Mouse (Mus musculus): Measurements from ENCODE around the gene Letmd1. TPM values are rescaled to one million over a fixed set of nuclear protein-coding genes. Genes with fewer than 3 reads are reported as not detected.
"Not testable (repeated sequence)": the region's sequence is repeated elsewhere in the genome, so short reads cannot be mapped to it uniquely, and the experiment has no call there.

The Letmd1 gene
- 24.8 and 47.3 TPM in 2 replicates for polyA plus RNA-seq (2012)

DNA sequence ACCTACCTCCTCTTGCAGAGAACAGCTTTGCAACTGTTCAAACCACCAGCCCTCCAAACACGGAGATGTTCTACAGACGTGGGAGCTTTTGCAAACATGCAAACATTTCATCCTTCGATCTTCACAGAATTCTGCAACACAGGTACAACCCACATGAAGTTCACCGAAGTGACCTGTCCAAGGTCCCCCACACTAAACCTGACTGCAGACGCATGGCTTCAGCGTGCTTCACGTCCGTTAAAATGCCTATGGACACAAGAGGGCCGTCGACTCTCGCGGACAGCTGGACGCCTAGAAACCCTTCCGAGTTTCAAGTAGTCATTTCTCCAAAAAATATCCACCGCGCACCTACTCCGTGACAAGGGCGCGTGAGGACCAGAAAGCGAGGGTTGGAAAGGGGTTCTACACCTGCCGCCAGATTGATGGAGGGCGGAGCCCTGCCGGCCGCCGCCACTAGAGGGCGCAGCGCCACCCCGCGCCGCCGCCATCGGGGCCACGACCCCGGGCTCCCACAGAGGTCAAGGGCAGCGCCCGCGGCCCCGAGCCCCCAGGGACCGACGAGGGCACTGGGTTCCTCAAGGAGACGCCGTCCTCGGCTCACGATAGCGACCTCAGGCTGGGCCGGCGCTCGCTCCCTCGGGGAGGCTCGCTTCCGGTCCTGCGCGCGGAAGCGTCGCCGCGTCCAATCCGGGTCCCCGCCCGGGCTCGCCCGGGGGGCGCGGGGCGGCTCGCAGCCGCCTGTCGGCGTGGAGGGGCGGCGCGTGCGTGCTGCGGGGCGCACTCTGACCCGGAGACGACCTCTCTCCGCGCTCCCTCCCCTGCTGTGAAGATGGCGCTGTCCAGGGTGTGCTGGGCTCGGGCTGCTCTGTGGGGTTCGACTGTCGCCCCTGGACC, at the start of gene Letmd1:
Gene Letmd1 (plus strand): TSS at position 729 of the 894 bp plus-strand sequence.
- no peak for TF ChIP-seq GATA1 (IDR thresholded peaks at IDR 0.05; ENCODE audit: low read length)

DNA sequence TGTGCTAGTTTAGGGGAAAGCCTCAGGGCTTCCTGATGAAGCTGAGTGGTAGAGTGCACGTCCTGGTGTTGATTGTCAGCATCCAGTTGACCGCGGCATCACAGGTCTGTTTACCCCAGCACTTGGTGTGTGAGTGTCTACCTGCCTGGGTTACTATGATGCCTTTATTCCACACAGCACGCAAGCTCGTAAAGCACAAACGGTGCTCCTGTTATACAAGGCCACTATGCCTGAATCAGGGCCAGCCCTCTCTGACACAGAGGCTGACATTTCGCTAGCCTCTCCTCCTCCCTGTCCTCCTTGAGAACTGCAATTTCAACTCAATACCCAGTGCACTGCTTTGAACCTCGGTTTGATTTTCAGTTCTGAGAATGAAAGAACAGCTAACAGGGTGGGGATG, 49.5 kb upstream of the Letmd1 start:
- no peak for TF ChIP-seq GATA1 (IDR thresholded peaks at IDR 0.05; ENCODE audit: low read length)

DNA sequence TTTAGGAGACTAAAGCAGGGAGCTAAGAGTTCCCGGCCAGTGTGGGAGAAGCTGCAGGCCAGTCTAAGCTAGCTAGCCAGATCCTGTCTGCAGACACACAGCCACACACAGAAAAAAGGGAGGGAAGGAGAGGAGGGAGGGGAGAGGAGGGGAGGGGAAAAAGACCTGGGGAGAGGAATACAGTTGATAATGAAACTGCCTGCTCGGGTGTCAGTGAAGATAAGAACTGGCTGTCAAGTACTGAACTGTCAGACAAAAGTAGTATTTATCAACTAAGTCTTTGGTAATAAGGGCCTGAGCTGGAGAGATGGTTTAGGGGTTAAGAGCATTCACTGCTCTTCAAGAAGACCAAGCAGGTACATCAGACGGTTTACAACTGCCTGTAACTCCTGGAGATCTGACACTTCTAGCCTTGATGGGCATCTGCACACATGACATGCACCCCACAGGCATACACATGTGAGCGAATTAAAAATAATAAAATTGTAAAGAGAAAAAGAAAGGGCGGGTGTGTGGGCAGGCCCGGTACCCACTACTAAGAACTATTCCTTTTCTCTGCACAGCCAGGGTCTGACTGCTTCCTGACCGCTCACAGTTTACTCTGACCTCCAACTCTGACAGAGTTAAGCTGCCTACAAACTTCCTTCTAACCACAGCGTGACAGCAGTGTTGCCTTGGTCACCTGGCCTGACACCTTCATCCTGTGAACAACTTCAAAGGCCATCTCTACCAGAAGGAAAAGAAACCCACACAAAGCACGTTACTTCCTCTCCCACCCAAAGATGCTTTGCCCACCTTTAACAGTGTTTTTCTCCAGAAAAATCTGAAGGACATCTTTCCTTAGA, 48.7 kb upstream of the Letmd1 start:
- TF ChIP-seq GATA1 (IDR thresholded peaks at IDR 0.05; ENCODE audit: low read length) = peak; percentile 84

- TF ChIP-seq GATA1 (IDR thresholded peaks at IDR 0.05; ENCODE audit: low read length) = no peak
These were observed 47.6 kb upstream of the Letmd1 start for GRCm38 (mm10) chr15:100421059-100421757.

- TF ChIP-seq GATA1 (IDR thresholded peaks at IDR 0.05; ENCODE audit: low read length) = not testable (repeated sequence)
These were observed 47.0 kb upstream of the Letmd1 start, which contains the start of gene Gm5475 for GRCm38 (mm10) chr15:100421758-100422197. Gene Gm5475, plus strand, starts transcription at chr15:100422147.

GRCm38 (mm10) chr15:100422476-100422875, 46.3 kb upstream of the Letmd1 start:
- TF ChIP-seq GATA1 (IDR thresholded peaks at IDR 0.05; ENCODE audit: low read length) = no peak

GRCm38 (mm10) chr15:100422899-100423860, 45.6 kb upstream of the Letmd1 start:
- no peak for TF ChIP-seq GATA1 (IDR thresholded peaks at IDR 0.05; ENCODE audit: low read length)

DNA sequence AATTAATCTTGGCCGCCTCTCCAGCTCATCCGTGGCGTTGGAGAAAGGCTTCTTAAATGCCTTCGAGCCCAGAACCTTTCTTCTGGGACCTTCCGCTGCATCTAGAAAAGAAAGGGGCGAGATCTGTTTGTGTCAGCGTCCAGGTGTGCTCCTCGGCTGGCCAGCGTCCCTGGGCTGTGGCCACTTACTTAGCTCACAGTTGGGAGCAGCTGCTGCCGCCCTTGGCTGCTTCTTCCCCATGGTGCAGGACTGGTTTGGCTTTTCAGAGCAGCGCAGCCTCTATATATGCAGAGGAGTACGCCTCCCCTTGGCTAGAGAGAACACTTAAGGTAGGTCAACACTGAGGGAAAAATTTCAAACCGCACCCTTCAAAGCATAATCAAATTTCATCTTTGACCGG, 44.9 kb upstream of the Letmd1 start:
- TF ChIP-seq GATA1 (IDR thresholded peaks at IDR 0.05; ENCODE audit: low read length) = no peak

DNA sequence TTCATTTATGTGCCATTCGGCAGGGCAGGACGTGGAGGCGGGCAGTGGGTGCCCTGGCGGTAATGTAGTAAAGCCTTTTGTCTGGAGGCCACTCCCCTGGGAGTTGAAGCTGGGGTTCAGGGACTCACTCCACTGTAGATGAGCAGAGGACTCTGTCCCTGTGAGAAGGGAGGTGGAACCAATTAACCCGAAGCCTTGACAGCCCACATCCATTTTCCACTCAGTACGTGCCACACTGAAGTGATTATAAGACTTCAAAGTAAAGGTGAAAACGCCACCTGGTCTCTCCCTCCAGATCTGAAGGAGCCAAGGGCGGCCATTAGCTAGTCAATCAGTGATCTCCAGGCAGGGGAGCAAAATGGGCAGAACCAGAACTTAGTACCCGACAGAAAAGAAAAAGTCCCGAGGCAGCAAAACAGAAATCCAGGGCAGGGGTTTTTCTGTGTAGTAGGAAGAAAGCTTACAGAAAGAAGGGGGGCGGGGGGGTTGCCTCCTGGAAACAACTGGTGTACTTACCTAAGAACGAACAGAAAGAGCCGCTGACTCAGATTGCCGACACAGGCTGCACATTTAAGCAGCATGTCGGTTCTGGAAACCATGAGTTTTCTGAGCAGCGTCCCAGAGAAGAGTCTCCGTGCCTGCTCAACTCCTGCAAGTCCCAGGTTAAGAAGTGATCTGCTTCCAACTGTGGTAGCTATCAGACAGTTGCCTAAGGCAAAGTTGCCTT, 44.3 kb upstream of the Letmd1 start, which contains the start of gene Slc11a2:
Gene Slc11a2 (minus strand): TSS at position 677 of the 727 bp plus-strand sequence.
- no peak for TF ChIP-seq GATA1 (IDR thresholded peaks at IDR 0.05; ENCODE audit: low read length)

GRCm38 (mm10) chr15:100428296-100428905, 40.4 kb upstream of the Letmd1 start:
- TF ChIP-seq GATA1 (IDR thresholded peaks at IDR 0.05; ENCODE audit: low read length) = no peak

DNA sequence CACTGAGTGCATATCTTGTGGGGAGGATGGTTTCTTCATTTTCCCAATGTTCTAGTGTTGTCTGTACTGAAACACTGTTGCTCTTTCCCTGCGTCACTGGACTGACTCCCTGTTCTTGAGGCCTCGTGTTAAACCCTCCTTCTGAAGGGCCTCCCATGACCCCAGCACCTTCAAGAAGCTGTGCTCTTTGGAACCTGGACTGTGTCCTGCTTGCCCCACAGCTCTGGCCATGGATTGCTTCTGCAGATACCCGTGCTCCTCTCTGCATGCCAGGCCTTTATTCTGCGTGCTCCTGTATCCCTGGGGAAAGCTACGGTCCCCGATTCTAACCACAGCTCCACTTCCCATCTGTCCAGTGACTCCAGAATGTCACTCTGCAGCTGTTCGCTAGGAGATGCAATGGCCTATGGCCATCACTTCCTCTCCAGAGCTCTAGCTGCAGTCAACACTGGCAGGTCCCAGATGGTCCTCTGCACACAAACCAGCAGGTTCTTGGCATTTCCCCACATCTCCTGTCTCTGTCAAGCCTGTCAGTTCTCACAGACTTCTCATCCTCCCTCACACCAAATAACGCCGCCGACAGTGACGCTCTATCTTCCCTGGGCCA, 38.8 kb upstream of the Letmd1 start:
- TF ChIP-seq GATA1 (IDR thresholded peaks at IDR 0.05; ENCODE audit: low read length) = no peak

DNA sequence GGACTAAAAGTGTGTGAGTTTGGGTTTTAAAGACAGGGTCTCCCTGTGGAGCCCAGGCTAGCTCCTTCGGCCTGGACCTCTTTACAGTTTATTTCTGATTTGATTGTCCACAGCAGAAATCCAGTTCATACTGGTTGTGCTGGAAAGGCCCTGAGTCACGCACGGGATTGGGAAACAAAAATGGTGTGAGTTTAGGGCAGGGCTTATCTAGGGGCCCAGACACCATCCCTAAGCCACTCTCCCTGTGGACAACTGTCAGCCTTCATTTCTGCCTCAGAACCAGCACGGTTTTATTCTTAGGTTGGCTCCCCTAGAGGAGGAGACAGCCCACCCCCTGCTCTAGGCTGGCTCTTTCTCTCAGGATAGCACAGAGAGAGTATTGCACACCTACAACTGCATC, 35.6 kb upstream of the Letmd1 start:
- no peak for TF ChIP-seq GATA1 (IDR thresholded peaks at IDR 0.05; ENCODE audit: low read length)

- TF ChIP-seq GATA1 (IDR thresholded peaks at IDR 0.05; ENCODE audit: low read length) = no peak
These were observed 32.7 kb upstream of the Letmd1 start for GRCm38 (mm10) chr15:100436112-100436511.
